ENCODE assay signal across 15 mouse cellular contexts in the genomic region with DNA sequence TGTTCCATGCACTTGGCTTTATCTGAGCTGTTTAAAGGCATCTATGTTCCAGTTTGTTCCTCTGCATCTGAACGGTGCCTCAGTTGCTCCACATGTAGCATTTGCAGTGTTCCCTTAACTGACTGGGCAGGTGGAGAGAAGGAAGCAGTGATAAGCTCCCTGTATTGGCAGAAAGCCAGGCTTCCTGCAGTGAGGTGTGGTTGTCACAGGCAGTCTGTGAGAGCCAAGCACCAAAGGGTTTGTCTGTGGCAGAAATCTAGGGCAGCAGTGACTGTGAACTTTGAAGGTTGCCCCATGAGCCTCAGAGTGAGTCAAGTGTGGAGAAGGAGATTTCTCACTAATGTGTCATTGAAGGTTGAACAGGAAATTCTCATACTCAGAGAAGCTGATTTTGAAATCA. TPM values are rescaled to one million over a fixed set of nuclear protein-coding genes. Genes with fewer than 3 reads are reported as not detected.
DNase-seq lines count a peak whose midpoint lies in the region; ATAC-seq and TF ChIP-seq lines count a peak whose summit lies in the region.
"Had no signal": no experiment of that assay in that cellular context is flagged by ENCODE, and none has a peak within 500 bp of the region (broad histone marks: within the 10 kb centered on the region; RNA-seq: fewer than 3 reads in every experiment).

No protein-coding gene starts in this region.

- DNase-seq in cerebellum, adult 8-10 months, result peak; percentile 0
- no peak for DNase-seq in cerebellum, adult 2 months
- peak; percentile 2 for DNase-seq in lung, postnatal 25 days (ENCODE audit: low spot score)
- DNase-seq in lung, adult 18-20 months, result no peak
- peak; percentile 38 to 41 for DNase-seq in adrenal gland, postnatal 36 days
- no peak for DNase-seq in yolk sac, embryonic 10.5 days (ENCODE audit: low spot score)
- DNase-seq in heart, embryonic 10.5 days (ENCODE audit: low spot score), result no peak
- DNase-seq: heart, adult 2 months had no signal

- TF ChIP-seq POLR2A in cerebellum, adult 2 months (IDR thresholded peaks at IDR 0.05; ENCODE audit: borderline replicate concordance, insufficient read depth, low read length), result no peak

- no peak overlapping the region for H3K9ac ChIP-seq in stomach, embryonic 16.5 days (ENCODE audit: low read length)
- H3K9ac ChIP-seq: forebrain, embryonic 12.5 days; hindbrain, embryonic 15.5 days; neural tube, embryonic 13.5 days had no signal

- no peaks in the 10 kb centered on the region for H3K9me3 ChIP-seq in stomach, embryonic 16.5 days (replicated peaks; ENCODE audit: control insufficient read depth, low read length)
- H3K9me3 ChIP-seq in heart, embryonic 10.5 days, result no peaks in the 10 kb centered on the region
- H3K9me3 ChIP-seq: forebrain, embryonic 12.5 days; hindbrain, embryonic 15.5 days; neural tube, embryonic 13.5 days had no signal

- 63% methylated on average over 1 of the region's 1 CpGs for WGBS in cerebellum, adult 2 months
- 59% methylated on average over 1 of the region's 1 CpGs for WGBS in stomach, embryonic 16.5 days
- WGBS in heart, embryonic 10.5 days, result 52% methylated on average over 1 of the region's 1 CpGs

- H3K4me2 ChIP-seq in stomach, embryonic 16.5 days (ENCODE audit: low read depth, low read length), result no peak overlapping the region
- H3K4me2 ChIP-seq: forebrain, embryonic 12.5 days; hindbrain, embryonic 15.5 days; neural tube, embryonic 13.5 days had no signal

- H3K27me3 ChIP-seq in cerebellum, adult 2 months (ENCODE audit: control insufficient read depth, insufficient read depth, low read length), result no peaks in the 10 kb centered on the region
- H3K27me3 ChIP-seq in stomach, embryonic 16.5 days (ENCODE audit: control insufficient read depth, insufficient read depth, low read length), result no peaks in the 10 kb centered on the region
- H3K27me3 ChIP-seq in heart, embryonic 10.5 days (ENCODE audit: insufficient read depth, poor library complexity, severe bottlenecking), result no peaks in the 10 kb centered on the region
- H3K27me3 ChIP-seq: forebrain, embryonic 12.5 days; hindbrain, embryonic 15.5 days; neural tube, embryonic 13.5 days had no signal

- no peaks in the 10 kb centered on the region for H3K36me3 ChIP-seq in stomach, embryonic 16.5 days (ENCODE audit: control insufficient read depth, insufficient read depth, low read length)
- no peaks in the 10 kb centered on the region for H3K36me3 ChIP-seq in heart, embryonic 10.5 days
- H3K36me3 ChIP-seq: forebrain, embryonic 12.5 days; hindbrain, embryonic 15.5 days; neural tube, embryonic 13.5 days had no signal

- no peak overlapping the region for H3K4me3 ChIP-seq in cerebellum, adult 2 months (replicated peaks; ENCODE audit: insufficient read depth, low read depth, low read length)
- no peak overlapping the region for H3K4me3 ChIP-seq in stomach, embryonic 16.5 days (replicated peaks; ENCODE audit: low read length)
- no peak overlapping the region for H3K4me3 ChIP-seq in heart, embryonic 10.5 days
- H3K4me3 ChIP-seq: forebrain, embryonic 12.5 days; heart, adult 2 months; hindbrain, embryonic 15.5 days; neural tube, embryonic 13.5 days had no signal

- no peaks in the 10 kb centered on the region for H3K4me1 ChIP-seq in cerebellum, adult 2 months (ENCODE audit: control insufficient read depth, insufficient read depth, low read length)
- H3K4me1 ChIP-seq in stomach, embryonic 16.5 days (ENCODE audit: control insufficient read depth, insufficient read depth, low read length), result no peaks in the 10 kb centered on the region
- H3K4me1 ChIP-seq in heart, embryonic 10.5 days, result no peaks in the 10 kb centered on the region
- H3K4me1 ChIP-seq: forebrain, embryonic 12.5 days; hindbrain, embryonic 15.5 days; neural tube, embryonic 13.5 days had no signal

- no peak for TF ChIP-seq CTCF in cerebellum, adult 2 months (IDR thresholded peaks at IDR 0.05; ENCODE audit: borderline replicate concordance, insufficient read depth, low read depth, low read length)

- no peak overlapping the region for H3K27ac ChIP-seq in cerebellum, adult 2 months (ENCODE audit: insufficient read depth, low read length)
- H3K27ac ChIP-seq in stomach, embryonic 16.5 days (ENCODE audit: low read length), result no peak overlapping the region
- no peak overlapping the region for H3K27ac ChIP-seq in heart, embryonic 10.5 days
- H3K27ac ChIP-seq: forebrain, embryonic 12.5 days; heart, adult 2 months; hindbrain, embryonic 15.5 days; neural tube, embryonic 13.5 days had no signal

- ATAC-seq in stomach, embryonic 16.5 days (ENCODE audit: insufficient read depth, low FRiP score), result peak; percentile 74; the same call in 1 of the 2 replicates

RNA-seq across cellular contexts. Expression of a gene that starts 1.6 kb away (rescaled TPM):
- not detected in 2 replicates for polyA plus RNA-seq in cerebellum, adult 2 months (2012; rRNA removed)
- total RNA-seq in adrenal gland, postnatal 36 days (2021), result not detected
- polyA plus RNA-seq in stomach, embryonic 16.5 days (2015; fragmentation: Nextera tagmentation; extraction: Ambion mirVana), result 0.10 and 0.15 TPM in 2 replicates
- polyA plus RNA-seq in heart, embryonic 10.5 days (2016; fragmentation: Nextera tagmentation; extraction: Ambion mirVana), result not detected in 2 replicates
- total RNA-seq: left cerebral cortex, postnatal 14 days had no signal
- polyA plus RNA-seq: C2C12; cortical plate, adult 2 months; forebrain, embryonic 12.5 days; hindbrain, embryonic 15.5 days; neural tube, embryonic 13.5 days had no signal

RNA-seq across cellular contexts. Expression of a gene that starts 19.9 kb away (rescaled TPM):
- not detected in 2 replicates for polyA plus RNA-seq in cerebellum, adult 2 months (2012; rRNA removed)
- total RNA-seq in adrenal gland, postnatal 36 days (2021), result not detected
- not detected in 2 replicates for polyA plus RNA-seq in stomach, embryonic 16.5 days (2015; fragmentation: Nextera tagmentation; extraction: Ambion mirVana)
- not detected in 2 replicates for polyA plus RNA-seq in heart, embryonic 10.5 days (2016; fragmentation: Nextera tagmentation; extraction: Ambion mirVana)
- total RNA-seq: heart, adult 2 months; left cerebral cortex, postnatal 14 days had no signal
- polyA plus RNA-seq: C2C12; cortical plate, adult 2 months; forebrain, embryonic 12.5 days; hindbrain, embryonic 15.5 days; neural tube, embryonic 13.5 days had no signal

RNA-seq across cellular contexts. Expression of a gene that starts 36.6 kb away (rescaled TPM):
- polyA plus RNA-seq in cerebellum, adult 2 months (2012; rRNA removed), result not detected in 2 replicates
- not detected for total RNA-seq in adrenal gland, postnatal 36 days (2021)
- not detected in 2 replicates for polyA plus RNA-seq in stomach, embryonic 16.5 days (2015; fragmentation: Nextera tagmentation; extraction: Ambion mirVana)
- polyA plus RNA-seq in heart, embryonic 10.5 days (2016; fragmentation: Nextera tagmentation; extraction: Ambion mirVana), result not detected in 2 replicates
- total RNA-seq: heart, adult 2 months; left cerebral cortex, postnatal 14 days had no signal
- polyA plus RNA-seq: C2C12; cortical plate, adult 2 months; forebrain, embryonic 12.5 days; neural tube, embryonic 13.5 days had no signal

RNA-seq across cellular contexts. Expression of a gene that starts 37.2 kb away (rescaled TPM):
- polyA plus RNA-seq in cerebellum, adult 2 months (2012; rRNA removed), result not detected in 2 replicates
- total RNA-seq in adrenal gland, postnatal 36 days (2021), result not detected
- not detected in 2 replicates for polyA plus RNA-seq in stomach, embryonic 16.5 days (2015; fragmentation: Nextera tagmentation; extraction: Ambion mirVana)
- polyA plus RNA-seq in heart, embryonic 10.5 days (2016; fragmentation: Nextera tagmentation; extraction: Ambion mirVana), result not detected in 2 replicates
- total RNA-seq: heart, adult 2 months; left cerebral cortex, postnatal 14 days had no signal
- polyA plus RNA-seq: C2C12; cortical plate, adult 2 months; forebrain, embryonic 12.5 days; heart, adult 2 months; hindbrain, embryonic 15.5 days; neural tube, embryonic 13.5 days had no signal

RNA-seq across cellular contexts. Expression of a gene that starts 56.7 kb away (rescaled TPM):
- polyA plus RNA-seq in cerebellum, adult 2 months (2012; rRNA removed), result 0.13 TPM in 1 of 2 replicates, not detected in the other
- under 1 TPM; 0.10 to 0.72 TPM for total RNA-seq in adrenal gland, postnatal 36 days (2021)
- 0.14 and 0.45 TPM in 2 replicates for polyA plus RNA-seq in stomach, embryonic 16.5 days (2015; fragmentation: Nextera tagmentation; extraction: Ambion mirVana)
- 0.04 and 0.09 TPM in 2 replicates for polyA plus RNA-seq in heart, embryonic 10.5 days (2016; fragmentation: Nextera tagmentation; extraction: Ambion mirVana)
- total RNA-seq: heart, adult 2 months; left cerebral cortex, postnatal 14 days had no signal
- polyA plus RNA-seq: C2C12 had no signal

Comparison
In these comparisons a context has a peak if more than half of its experiments do, and no peak if none do; other contexts are left out.
1. DNase-seq: peak in cerebellum, adult 8-10 months (single experiment), lung, postnatal 25 days (single experiment) and adrenal gland, postnatal 36 days (2 of 2); none in cerebellum, adult 2 months (0 of 2), lung, adult 18-20 months (0 of 2), yolk sac, embryonic 10.5 days (single experiment) and heart, embryonic 10.5 days (single experiment).